Mouse (Mus musculus): ENCODE measurements around the gene Ppm1d.

The Ppm1d gene

DNA sequence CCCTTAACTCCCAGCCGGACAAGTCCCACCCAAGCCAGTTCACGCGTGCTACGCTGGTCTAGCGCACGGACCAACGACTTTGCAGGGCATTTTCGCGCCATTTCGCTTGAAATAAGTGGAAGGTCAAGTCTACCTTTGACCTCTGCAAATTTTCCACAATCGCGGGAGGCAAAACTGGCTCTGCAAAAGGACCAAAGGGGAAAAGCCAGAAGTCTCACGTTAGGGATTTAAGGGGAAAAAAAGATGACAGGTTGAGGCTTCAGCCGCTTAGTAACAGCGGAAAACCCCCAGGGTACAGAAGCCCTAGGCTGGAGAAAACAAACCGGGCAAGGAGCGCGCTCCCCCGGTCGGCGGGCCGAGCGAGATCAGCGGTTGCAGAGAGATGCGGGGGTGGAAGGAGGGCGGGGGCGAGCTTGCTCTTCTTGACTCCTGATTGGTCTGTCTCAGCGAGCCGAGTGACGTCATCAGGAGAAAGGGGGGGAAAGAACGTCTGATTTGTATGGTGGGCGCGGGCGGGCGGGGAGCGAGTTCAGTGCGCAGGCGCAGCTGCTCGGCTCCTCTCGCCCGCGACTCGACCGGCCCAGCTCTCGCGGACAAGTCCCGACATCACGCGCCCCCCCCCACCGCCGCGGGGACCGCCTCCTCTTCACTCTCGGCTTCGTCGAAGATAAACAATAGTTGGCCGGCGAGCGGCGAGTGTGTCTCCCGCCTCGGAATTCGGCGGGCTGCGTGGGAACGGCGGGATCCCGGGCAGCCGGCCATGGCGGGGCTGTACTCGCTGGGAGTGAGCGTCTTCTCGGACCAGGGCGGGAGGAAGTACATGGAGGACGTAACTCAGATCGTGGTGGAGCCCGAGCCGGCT, at the start of gene Ppm1d:
Gene Ppm1d, plus strand, starts transcription at position 532 of the 862 bp plus-strand sequence.
- peak; percentile 99 for DNase-seq (ENCODE audit: low read depth)

DNA sequence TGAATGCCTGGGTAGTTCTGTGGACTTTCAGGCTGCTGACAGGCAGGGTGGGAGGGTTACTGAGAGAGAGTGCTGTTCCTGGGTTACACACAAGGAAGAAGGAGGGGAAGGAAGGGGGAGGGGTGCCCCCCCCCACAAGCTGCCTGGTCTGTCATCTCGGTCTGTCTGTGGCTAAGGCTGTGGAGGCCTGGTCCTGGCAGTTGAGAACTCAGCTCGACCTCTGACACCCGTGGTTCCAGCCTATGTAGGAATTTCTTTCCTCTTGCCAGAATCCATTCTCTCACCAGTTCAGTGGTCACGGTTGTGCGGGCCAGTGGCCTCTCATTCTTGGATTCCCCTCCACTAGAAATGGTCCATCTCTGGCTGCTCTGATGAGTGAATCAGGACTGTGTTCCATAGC, 46.4 kb upstream of the Ppm1d start:
- DNase-seq (ENCODE audit: low read depth), result peak; percentile 67

DNA sequence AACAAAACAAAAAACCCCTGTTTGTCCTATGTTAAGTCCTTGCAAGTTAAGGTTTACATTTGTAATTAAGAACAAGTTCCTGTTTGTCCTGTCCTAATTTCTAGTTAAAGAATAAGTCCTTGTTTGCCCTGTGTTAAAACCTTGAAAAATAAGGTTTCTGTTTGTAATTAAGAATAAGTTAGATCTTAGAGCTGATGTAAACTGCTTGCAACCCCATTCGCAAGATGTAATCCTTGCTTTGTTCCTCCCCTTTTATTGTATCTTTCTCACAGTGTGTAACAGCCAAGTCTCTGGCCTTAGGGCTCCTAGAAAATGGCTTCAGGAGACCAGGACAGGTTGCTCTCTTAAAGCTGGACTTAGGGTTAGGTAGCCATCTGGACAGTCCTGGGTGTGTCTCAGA, 43.7 kb upstream of the Ppm1d start:
- no peak for DNase-seq (ENCODE audit: low read depth)

DNA sequence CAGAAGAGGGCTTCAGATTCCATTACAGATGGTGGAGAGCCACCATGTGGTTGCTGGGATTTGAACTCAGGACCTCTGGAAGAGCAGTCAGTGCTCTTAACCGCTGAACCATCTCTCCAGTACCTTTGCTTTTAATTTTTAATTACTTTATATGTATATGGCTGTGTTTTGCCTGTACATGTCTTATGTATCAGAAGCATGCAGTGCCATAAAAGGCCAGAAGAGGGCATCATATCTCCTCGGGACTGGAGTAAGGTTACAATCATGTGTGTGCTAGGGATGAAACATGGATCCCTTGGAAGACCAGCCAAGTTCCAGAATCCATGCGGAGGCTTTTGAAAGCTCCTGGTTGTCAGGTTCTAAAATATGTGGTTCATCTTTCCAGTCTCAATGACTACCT, 40.4 kb upstream of the Ppm1d start:
- DNase-seq (ENCODE audit: low read depth), result peak; percentile 88

DNA sequence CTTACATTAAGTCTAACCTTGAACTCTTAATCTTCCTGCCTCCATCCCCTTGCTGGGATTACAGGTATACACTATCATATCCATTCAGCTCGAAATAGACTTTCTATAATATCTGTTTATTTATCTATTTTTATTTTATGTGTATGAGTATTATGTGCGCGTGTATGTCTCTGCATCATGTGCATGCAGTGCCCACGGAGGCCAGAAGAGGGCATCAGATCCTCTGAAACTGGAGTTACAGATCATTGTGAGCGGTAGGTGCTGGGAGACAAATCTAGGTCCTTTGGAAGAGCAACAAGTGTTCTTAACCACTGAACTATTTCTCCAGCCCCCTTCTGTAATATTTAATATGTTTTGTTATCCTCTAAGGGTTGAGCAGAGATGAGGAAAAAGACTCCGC, 37.7 kb upstream of the Ppm1d start:
- DNase-seq (ENCODE audit: low read depth), result peak; percentile 35

DNA sequence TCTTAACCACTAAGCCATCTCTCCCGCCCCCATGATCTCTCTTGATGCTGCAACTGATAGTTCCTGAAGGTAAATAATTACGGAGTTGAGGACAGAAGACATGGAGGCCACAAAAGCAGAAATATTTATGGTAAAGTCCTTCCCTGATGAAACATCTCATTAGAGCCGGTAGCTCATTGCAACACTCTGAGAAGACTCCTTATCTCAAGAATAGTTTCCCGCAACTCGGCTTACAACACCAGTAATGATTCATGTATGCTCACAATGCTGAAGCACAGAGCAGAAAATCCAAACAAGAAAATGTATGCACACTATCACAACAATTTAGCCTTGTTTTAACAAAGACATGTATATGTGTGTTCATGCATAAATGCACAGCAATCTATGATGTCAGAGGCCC, 35.9 kb upstream of the Ppm1d start:
- peak; percentile 83 for DNase-seq (ENCODE audit: low read depth)

DNA sequence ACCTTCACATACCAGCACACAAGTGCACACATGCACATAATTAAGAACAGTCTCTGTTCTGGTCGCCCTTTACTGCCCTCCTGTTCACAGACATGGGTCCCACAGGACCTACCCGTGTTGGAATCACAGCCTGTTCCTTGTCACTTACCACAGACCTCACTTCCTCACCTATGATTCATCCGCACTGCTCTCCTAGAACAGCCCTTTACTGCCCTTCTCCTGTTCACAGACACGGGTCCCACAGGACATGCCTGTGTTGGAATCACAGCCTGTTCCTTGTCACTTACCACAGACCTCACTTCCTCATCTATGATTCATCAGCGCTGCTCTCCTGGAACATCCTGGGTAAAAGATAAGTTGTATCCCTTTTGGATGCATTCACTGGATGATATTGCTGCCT, 33.4 kb upstream of the Ppm1d start:
- peak; percentile 38 for DNase-seq (ENCODE audit: low read depth)

DNA sequence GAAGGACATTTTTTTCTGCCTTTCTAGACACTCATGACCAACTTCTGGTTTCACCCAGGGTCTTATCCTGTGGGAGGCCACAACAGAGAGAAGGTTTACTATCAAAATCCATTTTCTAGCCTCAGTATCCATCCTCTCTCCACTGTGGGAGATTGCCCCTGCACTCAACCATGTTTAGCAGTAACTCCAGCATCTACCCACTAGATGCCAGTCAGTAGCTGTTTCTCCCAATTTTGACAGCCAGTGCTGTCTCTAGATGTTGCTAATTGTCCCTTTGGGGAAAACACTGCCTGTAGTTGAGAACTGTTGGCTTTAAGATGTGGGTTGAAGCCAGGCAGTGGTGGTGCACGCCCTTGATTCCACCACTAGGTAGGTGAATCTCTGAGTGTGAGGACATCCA, 32.9 kb upstream of the Ppm1d start:
- no peak for DNase-seq (ENCODE audit: low read depth)

DNA sequence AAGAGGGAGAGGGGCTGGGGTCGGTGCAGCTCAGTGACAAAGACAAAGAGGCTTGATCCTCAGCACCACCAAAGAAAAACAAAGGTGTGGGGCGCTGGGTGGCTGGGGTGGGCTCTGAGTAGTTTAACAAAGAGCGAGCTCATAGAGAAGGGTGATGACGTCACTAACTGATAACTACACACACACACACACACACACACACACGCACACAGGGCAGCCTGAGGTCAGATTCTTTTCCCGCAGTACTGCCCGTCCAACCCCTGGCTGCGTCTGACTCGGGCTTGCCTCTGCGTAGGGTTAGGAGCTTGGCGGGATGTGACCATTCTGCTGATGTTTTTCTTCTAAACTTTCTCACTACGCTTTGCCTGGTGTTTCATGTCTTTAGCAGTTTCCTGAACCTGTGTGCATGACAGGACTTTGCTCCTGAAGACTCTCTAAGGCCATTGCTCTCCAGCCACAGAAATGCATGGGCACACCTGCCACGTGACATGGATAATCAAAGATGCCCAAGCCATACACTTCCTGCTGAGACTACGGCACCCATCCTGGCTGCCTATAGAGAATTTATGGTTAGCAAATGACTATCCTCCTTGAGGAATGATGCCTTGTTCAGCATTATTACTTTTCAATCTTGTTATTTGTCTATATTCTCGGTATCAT, 29.7 kb upstream of the Ppm1d start:
- no peak for DNase-seq (ENCODE audit: low read depth)

DNA sequence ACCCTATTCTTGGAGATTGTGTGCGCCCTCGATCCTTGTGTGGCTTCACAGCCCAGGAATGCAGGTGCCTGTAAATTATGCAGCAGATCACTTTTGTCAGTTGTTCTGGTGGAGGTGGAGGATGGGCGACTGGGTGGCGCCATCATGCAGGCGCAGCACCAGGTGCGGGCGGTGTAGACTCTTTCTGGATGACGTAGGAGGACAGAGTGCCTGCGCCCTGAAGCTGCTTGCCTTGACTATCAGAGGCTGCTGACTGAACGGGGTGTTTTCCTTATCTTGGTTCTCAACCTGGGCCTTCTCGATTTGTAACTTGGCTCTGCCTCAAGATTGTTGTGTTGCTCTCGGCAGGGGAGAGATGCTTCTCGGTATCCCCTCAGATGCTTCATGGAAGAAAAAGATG, 13.1 kb upstream of the Ppm1d start:
- DNase-seq (ENCODE audit: low read depth), result no peak

DNA sequence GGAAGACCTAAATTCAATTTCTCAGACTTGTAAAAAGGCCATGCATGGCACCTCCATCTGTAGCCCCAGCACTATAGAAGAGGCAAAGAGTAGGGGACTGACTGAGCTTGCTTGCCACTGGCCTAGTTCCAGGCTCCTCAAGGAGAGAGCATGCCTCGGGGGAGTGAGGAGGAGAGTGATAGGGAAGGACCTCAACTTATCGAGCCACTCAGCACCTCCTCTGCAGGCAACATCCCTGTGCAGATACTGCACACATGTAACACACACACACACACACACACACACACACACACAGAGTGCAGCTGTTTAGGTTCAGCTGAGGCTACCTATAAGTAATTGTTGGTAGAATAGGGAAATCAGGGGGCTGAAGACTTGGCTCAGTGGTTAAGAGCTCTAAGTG, 11.2 kb upstream of the Ppm1d start:
- DNase-seq (ENCODE audit: low read depth), result no peak

DNA sequence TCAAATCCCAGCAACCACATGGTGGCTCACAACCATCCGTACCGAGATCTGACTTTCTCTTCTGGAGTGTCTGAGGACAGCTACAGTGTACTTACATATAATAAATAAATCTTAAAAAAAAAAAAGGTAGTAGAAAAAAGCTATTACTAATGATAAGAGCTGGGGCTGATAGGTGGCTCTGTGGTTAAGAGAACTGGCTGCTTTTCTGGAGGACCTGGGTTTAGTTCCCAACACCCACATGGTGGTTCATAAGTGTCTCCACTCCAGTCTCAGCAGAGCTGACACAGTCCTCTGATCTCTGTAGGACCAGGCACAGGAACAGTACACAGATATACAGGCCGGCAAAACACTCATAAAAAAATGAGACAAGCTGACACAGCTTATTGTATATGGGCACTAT, 9.9 kb upstream of the Ppm1d start:
- no peak for DNase-seq (ENCODE audit: low read depth)

DNA sequence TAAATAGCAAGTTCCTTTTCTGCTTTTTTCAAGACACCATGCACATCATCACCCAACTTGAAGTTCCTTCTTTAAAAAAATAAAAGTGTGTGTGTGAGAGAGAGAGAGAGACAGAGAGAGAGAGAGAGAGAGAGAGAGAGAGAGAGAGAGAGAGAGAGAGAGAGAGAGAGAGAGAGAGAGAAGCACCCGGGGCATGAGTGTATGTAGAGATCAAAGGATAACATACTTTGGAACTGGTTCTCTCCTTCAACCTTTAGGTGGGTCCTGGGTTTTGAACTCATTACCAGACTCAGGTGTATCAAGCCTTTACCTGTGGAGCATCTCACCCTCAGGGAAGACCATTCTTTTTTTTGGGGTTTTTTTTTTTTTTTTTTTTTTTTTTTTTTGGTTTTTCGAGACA, 9.2 kb upstream of the Ppm1d start:
- no peak for DNase-seq (ENCODE audit: low read depth)

DNA sequence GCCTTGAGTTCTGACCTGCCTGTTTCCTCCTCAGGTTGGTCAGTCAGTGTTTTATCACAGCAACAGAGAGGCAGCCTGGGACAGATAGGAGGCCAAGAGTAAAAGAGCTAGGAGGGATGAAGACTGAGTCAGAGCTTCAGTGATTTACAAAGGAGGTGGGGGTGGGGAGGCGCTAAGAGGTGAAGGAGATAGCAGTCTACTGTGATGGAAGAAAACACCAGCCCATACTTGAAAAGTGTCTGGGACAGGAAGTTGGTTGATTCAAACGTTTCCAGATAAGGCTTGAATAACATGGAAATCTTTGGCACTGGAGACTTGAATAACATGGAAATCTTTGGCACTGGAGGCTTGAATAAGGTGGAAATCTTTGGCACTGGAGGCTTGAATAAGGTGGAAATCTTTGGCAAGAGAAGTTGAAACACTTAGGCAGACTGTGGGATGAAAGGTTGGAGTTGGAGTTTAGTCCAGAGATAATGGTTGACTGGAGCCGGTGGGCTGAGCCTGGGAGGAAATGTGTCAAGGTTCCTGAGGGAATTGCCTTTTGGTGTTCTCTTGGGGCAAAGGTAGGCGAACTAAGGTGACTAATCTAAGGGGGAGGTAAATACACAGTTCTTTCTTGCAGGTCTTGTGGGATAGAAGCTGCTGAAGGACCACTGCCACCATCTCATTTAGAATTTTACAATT, 4.3 kb upstream of the Ppm1d start:
- DNase-seq (ENCODE audit: low read depth), result peak; percentile 28

DNA sequence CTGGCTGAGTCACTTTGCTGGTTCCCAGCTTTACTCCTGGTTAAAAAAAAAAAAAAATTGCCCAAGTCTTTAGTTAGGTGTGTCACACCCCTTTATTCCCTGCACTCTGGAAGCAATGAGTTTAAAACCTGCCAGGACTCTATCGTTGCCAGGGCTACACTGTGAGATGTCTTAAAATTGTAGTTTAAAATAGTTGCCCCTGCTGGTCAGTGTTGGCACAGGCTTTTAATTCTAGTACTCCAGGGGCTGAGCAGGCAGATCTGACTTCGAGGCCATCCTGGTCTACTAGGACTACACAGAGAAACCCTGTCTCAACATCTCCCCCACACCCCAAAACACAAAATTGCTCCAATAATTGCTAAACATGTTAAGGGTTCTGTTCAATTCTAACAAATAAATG, 2.2 kb upstream of the Ppm1d start:
- DNase-seq (ENCODE audit: low read depth), result peak; percentile 36

DNA sequence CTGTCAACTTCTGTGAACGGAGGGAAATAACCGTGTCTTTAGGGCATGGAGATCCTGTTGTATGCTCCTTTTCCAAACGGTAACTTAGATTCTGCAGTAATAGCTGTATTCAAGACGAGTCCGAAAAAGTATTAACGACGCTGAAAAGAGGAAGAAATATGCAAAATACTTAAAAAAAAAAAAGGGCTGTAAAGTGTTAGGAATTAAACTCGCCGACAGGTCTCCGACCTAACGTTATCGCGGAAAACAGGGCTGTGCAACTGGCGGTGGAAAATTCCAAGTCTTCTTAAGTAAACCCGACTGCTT, 684 bp upstream of the Ppm1d start:
- DNase-seq (ENCODE audit: low read depth), result no peak

DNA sequence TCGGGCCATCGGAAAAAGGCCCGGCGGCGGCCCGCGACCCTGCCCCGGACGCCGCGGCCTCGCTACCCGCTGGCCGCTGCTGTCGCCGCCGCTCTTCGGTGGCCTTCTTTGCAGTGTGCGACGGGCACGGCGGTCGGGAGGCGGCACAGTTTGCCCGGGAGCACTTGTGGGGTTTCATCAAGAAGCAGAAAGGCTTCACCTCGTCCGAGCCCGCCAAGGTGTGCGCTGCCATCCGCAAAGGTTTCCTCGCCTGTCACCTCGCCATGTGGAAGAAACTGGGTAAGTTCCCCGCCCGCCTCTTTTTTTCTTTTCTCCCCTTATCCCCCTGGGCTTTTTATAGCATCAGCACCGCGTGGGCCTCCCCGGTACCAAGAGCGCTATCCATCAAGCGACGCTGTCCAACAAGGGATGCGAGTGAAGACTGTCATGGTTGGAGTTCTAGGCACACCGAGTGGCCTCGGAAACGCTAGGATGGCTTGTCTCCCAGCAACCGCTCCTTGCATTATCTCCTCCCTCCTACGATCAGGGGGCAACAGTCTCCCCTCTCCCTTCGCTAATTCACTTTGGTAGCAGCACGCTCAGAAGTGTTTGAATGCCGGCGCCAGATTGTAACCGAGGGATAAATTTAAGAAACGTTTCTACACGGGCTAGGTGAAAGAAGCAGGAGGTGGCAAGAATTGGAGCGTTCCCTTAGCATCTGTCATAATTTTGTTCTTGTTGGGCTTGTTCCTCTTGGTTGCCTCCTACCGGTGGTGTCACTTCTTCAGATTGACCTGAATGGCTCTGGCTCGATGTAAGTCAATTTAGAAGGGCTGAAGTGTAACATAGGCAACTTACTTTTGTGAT, 824 bp downstream of the Ppm1d start:
- peak; percentile 83 for DNase-seq (ENCODE audit: low read depth)

DNA sequence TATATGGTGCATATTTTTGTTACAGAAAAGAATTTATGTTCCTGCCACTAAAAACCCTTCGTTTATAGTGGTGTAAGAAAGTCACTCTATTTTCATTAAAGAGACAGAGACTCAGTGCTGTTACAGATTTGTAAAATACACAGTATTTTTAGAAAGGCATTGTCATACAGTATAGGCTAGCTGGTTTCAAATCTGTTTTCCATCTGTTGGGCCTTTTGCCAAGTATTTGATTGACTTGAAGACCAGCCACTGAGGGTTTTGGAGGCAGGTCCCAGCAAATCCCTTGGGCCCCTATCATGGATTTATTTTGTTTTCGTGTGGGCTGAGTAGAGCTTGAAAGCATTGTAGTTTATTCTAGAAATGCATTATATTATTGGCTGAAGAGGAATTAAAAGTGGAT, 1.8 kb downstream of the Ppm1d start:
- DNase-seq (ENCODE audit: low read depth), result peak; percentile 89

DNA sequence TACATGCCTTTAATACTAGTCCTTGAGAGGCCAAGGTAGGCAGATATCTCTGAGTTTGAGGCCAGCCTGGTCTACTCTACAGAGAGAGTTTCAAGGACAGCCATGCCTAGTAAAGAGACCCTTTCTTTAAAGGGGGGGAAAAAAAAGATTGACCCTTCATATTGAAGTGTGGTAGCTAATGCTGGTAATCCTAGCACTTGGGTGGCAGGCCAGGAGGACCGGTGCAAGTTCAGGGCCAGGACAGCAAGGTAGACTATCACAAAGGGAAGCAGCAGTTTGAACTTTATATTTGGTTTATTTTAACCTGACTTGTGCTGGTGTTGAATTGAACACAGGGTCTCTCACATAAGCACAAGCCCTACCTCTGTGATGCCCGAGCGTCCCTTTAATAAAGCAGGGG, 2.3 kb downstream of the Ppm1d start:
- no peak for DNase-seq (ENCODE audit: low read depth)

DNA sequence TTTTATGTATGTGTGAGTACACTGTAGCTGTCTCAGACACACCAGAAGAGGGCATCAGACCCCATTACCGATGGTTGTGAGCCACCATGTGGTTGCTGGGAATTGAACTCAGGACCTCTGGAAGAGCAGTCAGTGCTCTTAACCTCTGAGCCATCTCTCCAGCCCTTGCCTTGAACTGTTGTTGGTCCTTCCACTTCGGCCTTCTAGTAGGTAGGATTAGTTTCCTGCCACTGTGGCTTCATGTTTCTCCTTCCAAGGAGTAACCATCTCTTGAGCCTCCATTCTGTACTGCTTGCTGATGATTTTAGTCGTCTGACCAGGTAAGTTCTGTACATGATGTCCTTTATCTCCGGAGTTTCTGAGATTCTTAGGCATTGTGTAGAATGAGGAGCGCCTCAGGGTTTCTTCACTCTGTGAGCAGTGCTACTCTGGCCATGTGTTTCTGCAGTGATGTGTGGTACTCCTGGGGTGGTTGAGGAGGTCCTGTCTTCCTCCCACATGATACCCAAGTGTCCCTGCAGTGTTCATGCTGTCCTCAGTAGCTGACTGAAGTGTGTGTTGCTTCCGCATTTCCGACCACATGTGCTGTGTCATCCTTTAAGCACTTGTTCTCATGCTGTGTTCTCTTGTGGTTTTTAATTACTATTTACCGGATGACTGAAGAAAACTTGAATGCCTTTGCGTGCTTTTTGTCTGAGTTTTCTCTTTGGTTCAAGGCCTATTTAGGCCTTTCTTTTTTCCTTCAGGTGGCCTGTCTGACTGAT, 12.7 kb downstream of the Ppm1d start:
- DNase-seq (ENCODE audit: low read depth), result peak; percentile 93

DNA sequence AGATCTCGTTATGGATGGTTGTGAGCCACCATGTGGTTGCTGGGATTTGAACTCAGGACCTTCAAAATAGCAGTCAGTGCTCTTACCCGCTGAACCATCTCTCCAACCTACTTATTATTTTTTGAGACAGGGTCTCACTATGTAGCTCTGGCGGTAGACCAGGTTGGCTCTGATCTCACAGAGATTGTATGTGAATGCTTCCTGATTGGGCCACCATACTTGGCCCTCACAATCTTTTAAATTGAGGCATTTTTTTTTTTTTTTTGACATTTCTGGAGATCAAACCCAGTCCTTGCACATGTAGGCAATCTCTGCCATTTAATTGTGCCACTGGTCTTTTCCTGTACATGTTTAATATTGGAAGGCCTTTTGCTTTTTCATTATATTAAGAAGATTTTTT, 17.7 kb downstream of the Ppm1d start:
- DNase-seq (ENCODE audit: low read depth), result no peak

Measured in 416B (cell line).